Mouse (Mus musculus) heart, embryonic 16.5 days (tissue): ENCODE results near the gene Necap1. TPM values are rescaled to one million over a fixed set of nuclear protein-coding genes. Genes with fewer than 3 reads are reported as not detected.
A peak's percentile ranks its signal among the peaks of the same experiment; 100 is the strongest.

Experiments used
- ATAC-seq: fragments of 200-750 bp; cut with Nextera tagmentation; replicated peaks from 2 replicates; pipeline ENCODE4 v1.8.0; 2017; ENCODE audit warnings: moderate number of reproducible peaks; ENCODE audit not compliant: insufficient read depth, low FRiP score; ENCODE audit errors: extremely low read depth
- H3K27ac ChIP-seq: fragments of 300-500 bp; sonication (generic); 2 replicates; pipeline ENCODE4 v1.5.1; 2014; ENCODE audit warnings: mild to moderate bottlenecking, low read length, control low read depth, moderate library complexity
- H3K27me3 ChIP-seq: fragments of 300-500 bp; sonication (generic); 2 replicates; pipeline ENCODE4 v1.6.1; 2014; ENCODE audit warnings: low read length, mixed read lengths; ENCODE audit not compliant: control insufficient read depth, insufficient read depth
- H3K36me3 ChIP-seq: fragments of 300-500 bp; sonication (generic); 2 replicates; pipeline ENCODE4 v1.6.1; 2014; ENCODE audit not compliant: control insufficient read depth, insufficient read depth
- H3K4me1 ChIP-seq: fragments of 300-500 bp; sonication (generic); 2 replicates; pipeline ENCODE4 v1.6.1; 2014; ENCODE audit warnings: low read length, mixed read lengths; ENCODE audit not compliant: control insufficient read depth, insufficient read depth
- H3K4me2 ChIP-seq: fragments of 300-500 bp; sonication (generic); 2 replicates; pipeline ENCODE4 v1.6.1; 2014; ENCODE audit warnings: low read depth, mild to moderate bottlenecking, control low read depth, low read length
- H3K4me3 ChIP-seq: fragments of 300-500 bp; sonication (generic); 2 replicates; pipeline ENCODE4 v1.5.1; 2014; ENCODE audit warnings: mild to moderate bottlenecking, control low read depth, low read length
- H3K9ac ChIP-seq: fragments of 300-500 bp; sonication (generic); 2 replicates; pipeline ENCODE4 v1.6.1; 2014; ENCODE audit warnings: low read length, control low read depth
- H3K9me3 ChIP-seq: fragments of 300-500 bp; sonication (generic); replicated peaks from 2 replicates; pipeline ENCODE4 v1.6.1; 2016; ENCODE audit warnings: low read length; ENCODE audit not compliant: control insufficient read depth
- WGBS: fragments of 180-500 bp; shearing (Covaris S2); extraction: QIAGEN DNeasy Blood & Tissue Kit; methylation state at CpG from one replicate; pipeline ENCODE4 v1.1.7; 2014; 5-methylcytosine and 5-hydroxymethylcytosine counted together
- polyA plus RNA-seq: library from polyadenylated mRNA; unstranded; fragments of >200 nt; fragmentation: Nextera tagmentation; extraction: Ambion mirVana; gene quantifications from 2 replicates; pipeline ENCODE4 v1.2.1, GENCODE M21; 2015

Necap1 gene
- polyA plus RNA-seq, 1 experiment from 2014 or later, result 51.1 TPM

DNA sequence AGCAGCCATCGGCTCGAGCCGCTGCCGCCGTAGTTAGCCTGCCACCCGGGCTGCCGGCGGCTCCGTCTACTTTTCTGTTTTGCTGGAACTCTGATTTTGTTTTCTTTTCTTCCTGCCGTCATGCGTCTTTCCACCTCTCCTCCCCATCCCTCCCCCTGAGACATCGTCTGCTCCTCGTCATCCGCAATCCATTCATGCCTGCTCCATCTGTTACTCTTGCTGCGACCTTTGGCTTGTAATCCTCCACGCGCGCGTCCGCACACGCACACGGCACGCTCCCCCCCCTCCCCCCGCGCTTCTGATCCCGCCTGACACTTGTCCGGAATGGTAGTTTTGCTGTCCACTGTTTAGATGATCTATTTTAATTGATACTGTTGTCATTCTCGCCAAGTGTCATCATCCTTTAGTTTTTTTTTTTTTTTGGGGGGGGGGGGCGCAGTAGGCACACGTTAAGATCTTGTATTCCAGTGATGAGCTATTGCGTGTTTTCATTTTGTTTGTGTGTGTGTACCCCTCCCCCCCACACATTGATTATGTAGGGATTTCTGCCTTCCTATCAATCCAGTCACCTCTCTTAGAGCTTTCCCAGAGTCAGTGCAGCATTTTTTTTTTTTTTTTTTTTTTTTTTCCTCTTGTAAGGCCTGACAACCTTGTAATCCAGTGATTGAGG, 581 bp downstream of the Necap1 start:
- WGBS, result 2% methylated on average over 31 of the region's 31 CpGs
- peak overlapping the region; percentile 90 for H3K27ac ChIP-seq
- no peaks in the 10 kb centered on the region for H3K9me3 ChIP-seq
- peaks cover 6% of the 10 kb centered on the region for H3K4me1 ChIP-seq
- H3K36me3 ChIP-seq, result peaks cover 4% of the 10 kb centered on the region; the same call in 1 of the 2 replicates
- H3K4me3 ChIP-seq, result peak overlapping the region; percentile 93
- peak; percentile 58 for ATAC-seq
- H3K9ac ChIP-seq, result peak overlapping the region; percentile 92
- peak overlapping the region; percentile 74 for H3K4me2 ChIP-seq
- H3K27me3 ChIP-seq, result no peaks in the 10 kb centered on the region

DNA sequence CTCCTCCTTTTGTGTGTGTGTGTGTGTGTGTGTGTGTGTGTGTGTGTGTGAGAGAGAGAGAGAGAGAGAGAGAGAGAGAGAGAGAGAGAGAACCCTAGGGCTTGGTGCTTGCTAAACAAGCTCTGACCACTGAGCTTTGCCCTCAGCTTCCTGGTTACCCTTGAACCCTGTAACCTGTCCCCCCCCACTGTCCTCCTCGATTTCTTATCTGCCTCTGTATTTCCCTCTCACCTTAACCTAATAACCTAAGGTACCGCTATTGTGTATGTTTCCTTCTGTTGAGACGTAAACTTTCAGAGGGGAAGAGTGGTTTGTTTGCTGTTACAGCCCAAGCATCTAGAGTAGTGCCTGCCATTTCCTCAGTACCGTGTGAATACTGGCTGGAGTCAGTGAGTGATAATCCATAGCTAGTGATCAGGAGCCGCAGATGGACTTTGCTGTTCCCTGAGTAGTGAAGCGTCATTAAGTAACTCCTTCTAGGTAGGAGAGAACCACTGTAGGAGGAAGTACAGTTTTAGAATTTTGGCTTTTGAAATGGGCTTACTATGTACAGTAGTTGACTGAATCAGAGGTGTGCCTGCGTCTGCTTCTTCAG, 5.0 kb downstream of the Necap1 start:
- Histone ChIP-seq H3K4me2 (no peak overlapping the region), H3K27ac (no peak overlapping the region), H3K4me1 (peaks cover 6% of the 10 kb centered on the region), H3K27me3 (no peaks in the 10 kb centered on the region), H3K9ac (no peak overlapping the region), H3K9me3 (no peaks in the 10 kb centered on the region), H3K36me3 (peaks cover 42% of the 10 kb centered on the region), H3K4me3 (no peak overlapping the region)
- ATAC-seq, result no peak
- 85% methylated on average over 7 of the region's 7 CpGs for WGBS

DNA sequence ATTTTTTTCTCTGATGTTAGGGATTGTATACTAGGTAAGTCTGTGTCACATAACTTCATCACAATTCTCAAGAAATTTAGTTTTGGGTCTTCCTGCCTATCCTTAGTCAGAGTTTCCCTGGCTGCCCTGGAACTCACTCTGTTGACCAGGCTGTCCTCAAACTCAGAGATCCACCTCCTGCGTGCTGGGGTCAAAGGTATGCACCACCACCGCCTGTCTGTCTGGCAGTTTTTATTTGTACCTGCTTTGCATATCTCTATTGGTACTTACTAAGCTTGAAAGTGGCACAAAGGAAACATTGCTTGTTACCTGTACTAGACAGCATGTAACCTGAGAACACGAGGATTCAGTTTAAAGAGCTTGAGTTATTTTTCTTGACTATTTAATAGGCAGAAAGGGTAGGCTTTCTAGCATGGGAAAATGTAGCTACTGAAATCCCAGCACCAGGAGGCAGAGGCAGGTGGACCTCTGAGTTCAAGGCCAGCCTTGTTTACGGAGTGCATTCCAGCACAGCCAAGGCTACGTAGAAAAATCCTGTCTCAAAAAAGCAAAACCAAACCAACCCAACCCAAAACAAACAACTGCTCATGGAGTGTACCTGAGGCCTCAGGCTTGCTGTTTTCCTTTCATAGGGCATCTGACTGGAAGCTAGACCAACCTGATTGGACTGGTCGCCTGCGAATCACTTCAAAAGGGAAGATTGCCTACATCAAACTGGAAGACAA, 5.7 kb downstream of the Necap1 start:
- Histone ChIP-seq H3K36me3 (peaks cover 45% of the 10 kb centered on the region), H3K9me3 (no peaks in the 10 kb centered on the region), H3K4me2 (no peak overlapping the region), H3K9ac (no peak overlapping the region), H3K4me3 (no peak overlapping the region), H3K27me3 (no peaks in the 10 kb centered on the region), H3K27ac (no peak overlapping the region), H3K4me1 (peaks cover 6% of the 10 kb centered on the region)
- WGBS, result 84% methylated on average over 7 of the region's 7 CpGs
- no peak for ATAC-seq

DNA sequence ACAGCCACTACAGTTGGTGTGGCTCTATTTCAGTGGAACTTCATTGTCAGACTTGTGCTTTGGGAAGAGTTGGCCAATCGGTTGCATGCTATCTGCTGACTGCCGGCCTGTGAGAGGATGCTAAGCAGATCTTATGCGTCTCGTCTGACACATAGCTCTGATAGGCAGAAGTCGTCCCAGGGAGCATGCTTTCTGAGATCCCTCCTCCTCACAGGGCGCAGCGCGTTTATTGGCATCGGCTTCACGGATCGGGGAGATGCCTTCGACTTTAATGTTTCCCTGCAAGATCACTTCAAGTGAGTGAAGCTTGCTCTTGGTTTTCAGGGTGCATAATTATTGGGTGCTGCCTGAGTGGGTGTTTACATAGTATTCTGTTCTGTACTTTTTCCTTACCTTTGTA, 7.0 kb downstream of the Necap1 start:
- H3K27ac ChIP-seq, result no peak overlapping the region
- WGBS, result 78% methylated on average over 12 of the region's 12 CpGs
- no peak overlapping the region for H3K9ac ChIP-seq
- no peak overlapping the region for H3K4me3 ChIP-seq
- H3K9me3 ChIP-seq, result no peaks in the 10 kb centered on the region
- peaks cover 49% of the 10 kb centered on the region for H3K36me3 ChIP-seq
- ATAC-seq, result no peak
- no peaks in the 10 kb centered on the region for H3K27me3 ChIP-seq
- H3K4me2 ChIP-seq, result no peak overlapping the region
- H3K4me1 ChIP-seq, result no peaks in the 10 kb centered on the region

DNA sequence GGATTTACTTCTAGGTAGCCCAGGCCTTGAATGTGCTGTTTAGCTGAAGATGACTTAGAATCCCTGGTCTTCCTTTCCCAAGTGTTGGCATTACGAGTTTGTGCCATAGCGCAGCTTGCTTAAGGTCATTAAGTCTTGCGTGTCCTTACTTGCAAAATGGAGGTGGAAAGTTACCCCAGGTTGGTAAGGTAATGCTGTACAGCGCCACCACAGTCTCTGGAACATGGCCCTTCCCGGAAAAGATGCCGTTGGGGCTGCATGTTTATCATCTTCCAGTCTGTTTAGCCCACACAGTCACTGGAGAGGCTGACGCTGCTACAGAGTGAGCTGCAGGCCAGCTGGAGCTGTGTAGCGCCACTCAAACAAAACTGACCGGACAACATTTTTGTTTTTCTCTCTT, 9.3 kb downstream of the Necap1 start:
- 92% methylated on average over 9 of the region's 9 CpGs for WGBS
- Histone ChIP-seq H3K36me3 (peaks cover 67% of the 10 kb centered on the region), H3K9me3 (no peaks in the 10 kb centered on the region), H3K4me2 (no peak overlapping the region), H3K9ac (no peak overlapping the region), H3K4me3 (no peak overlapping the region), H3K4me1 (no peaks in the 10 kb centered on the region), H3K27me3 (no peaks in the 10 kb centered on the region), H3K27ac (no peak overlapping the region)
- ATAC-seq, result no peak

DNA sequence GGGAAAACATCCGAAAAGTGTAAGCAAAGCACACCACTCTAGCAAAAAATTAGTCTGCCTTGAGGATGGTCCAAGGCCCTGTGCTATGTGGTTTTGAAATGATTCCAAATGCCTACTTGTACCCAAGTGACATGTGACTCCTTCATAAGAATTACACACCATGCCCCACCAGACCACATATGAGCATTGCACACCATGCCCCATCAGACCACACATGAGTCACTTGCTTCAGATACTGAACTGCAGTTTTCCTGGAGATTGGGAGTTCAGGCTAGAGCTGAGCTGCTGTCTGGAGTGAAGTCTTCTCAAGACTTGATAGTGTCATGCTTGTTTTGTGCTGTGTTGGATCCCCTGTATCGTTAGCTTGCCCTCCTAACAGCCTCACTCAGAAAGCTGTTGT, 15.3 kb downstream of the Necap1 start:
- Histone ChIP-seq H3K36me3 (peaks cover 38% of the 10 kb centered on the region), H3K27ac (no peak overlapping the region), H3K4me3 (no peak overlapping the region), H3K27me3 (no peaks in the 10 kb centered on the region), H3K9me3 (no peaks in the 10 kb centered on the region), H3K9ac (no peak overlapping the region), H3K4me1 (no peaks in the 10 kb centered on the region), H3K4me2 (no peak overlapping the region)
- no peak for ATAC-seq
- WGBS, result 87% methylated on average over 2 of the region's 2 CpGs

DNA sequence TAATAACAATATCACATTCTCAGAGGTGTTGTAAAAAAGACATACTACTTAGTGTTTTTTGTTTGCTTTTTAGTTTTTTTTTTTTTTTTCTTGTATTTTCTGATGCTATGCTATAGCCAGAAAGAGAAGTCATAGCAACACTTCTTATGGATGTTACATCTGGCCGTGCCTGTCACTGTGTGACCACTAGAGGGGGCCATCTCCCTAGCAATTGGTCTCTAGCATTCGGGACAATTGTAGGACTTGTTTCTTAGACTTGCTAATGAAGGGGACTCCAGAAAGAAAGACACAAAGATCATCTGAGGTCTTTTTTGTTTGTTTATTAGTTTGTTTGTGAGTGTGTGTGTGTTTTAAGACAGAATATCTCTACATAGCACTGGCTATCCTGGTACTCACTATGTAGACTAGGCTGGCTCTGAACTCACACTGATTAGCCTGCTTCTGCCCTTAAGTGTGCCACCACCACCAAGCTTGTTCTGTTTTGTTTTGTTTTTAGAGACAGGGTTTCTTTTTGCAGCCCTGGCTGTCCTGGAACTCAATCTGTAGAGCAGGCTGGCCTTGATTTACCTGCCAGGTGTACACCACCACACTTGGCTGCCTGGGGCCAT, 18.3 kb downstream of the Necap1 start:
- WGBS, result 16% methylated on average over 2 of the region's 2 CpGs
- peaks cover 25% of the 10 kb centered on the region for H3K36me3 ChIP-seq
- H3K4me3 ChIP-seq, result no peak overlapping the region
- H3K9me3 ChIP-seq, result no peaks in the 10 kb centered on the region
- no peak overlapping the region for H3K4me2 ChIP-seq
- no peaks in the 10 kb centered on the region for H3K27me3 ChIP-seq
- H3K4me1 ChIP-seq, result no peaks in the 10 kb centered on the region
- H3K9ac ChIP-seq, result no peak overlapping the region
- no peak overlapping the region for H3K27ac ChIP-seq
- no peak for ATAC-seq

DNA sequence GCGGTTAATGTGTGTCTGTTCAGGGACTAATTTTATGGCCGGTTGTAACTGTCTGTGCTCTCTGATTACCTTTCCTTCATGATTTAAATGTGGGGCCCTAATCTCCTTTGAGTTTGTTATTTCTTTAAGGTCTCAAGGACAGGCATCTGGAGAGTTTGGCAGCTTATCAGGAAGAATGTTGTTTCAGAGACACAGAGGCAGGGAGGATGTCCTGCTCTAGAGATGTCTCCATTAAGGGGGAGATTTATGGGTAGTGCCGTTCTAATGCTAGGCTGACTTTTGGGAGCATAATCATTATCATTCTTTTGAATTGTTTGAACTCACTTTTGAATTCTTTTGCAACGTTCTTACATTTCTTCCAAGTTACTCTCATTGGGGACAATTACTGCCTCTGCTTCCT, 45.6 kb downstream of the Necap1 start:
- no peak overlapping the region for H3K27ac ChIP-seq
- no peaks in the 10 kb centered on the region for H3K9me3 ChIP-seq
- H3K9ac ChIP-seq, result no peak overlapping the region
- H3K27me3 ChIP-seq, result no peaks in the 10 kb centered on the region
- no peaks in the 10 kb centered on the region for H3K4me1 ChIP-seq
- H3K36me3 ChIP-seq, result no peaks in the 10 kb centered on the region
- H3K4me3 ChIP-seq, result no peak overlapping the region
- no peak for ATAC-seq
- 38% methylated on average over 4 of the region's 4 CpGs for WGBS
- no peak overlapping the region for H3K4me2 ChIP-seq

DNA sequence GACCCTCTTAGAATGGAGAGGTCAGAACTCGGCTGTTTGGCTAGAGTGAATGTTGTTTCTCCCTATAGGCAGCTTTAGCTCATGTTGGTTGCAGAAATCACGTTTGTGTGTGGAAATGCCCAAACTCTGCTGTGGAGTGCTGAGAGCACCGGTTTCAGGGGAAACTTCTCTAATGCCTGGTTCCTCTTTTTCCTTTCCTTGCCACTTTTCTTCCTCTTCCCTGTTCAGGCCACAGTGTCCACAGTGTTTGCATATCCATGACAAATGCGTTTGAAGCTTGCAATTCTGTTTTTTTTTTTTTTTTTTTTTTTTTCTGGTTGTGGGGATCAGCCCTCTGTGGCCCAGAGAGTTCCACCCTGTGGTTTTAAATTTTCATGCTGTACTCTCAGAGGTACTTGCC, 47.2 kb downstream of the Necap1 start, which contains the start of gene Clec4a1:
Clec4a1 (plus strand) TSS at position 398 of the 400 bp plus-strand sequence.
- WGBS, result 51% methylated on average over 4 of the region's 4 CpGs
- Histone ChIP-seq H3K27me3 (no peaks in the 10 kb centered on the region), H3K27ac (no peak within 1 kb of the TSS)

More for the DNA sequence above, 47.2 kb downstream of the Necap1 start, which contains the start of gene Clec4a1:
- Histone ChIP-seq H3K4me1 (no peaks in the 10 kb centered on the region), H3K9me3 (no peaks in the 10 kb centered on the region), H3K36me3 (no peaks in the 10 kb centered on the region), H3K4me3 (no peak within 1 kb of the TSS), H3K4me2 (no peak within 1 kb of the TSS), H3K9ac (no peak within 1 kb of the TSS)
- ATAC-seq, result no peak
